Mouse (Mus musculus) macrophage (primary cell): ENCODE data around the gene Smchd1. TPM values are rescaled to one million over a fixed set of nuclear protein-coding genes. Genes with fewer than 3 reads are reported as not detected.
A peak's percentile ranks its signal among the peaks of the same experiment; 100 is the strongest.
"Not testable (repeated sequence)": the region's sequence is repeated elsewhere in the genome, so short reads cannot be mapped to it uniquely, and the experiment has no call there.

ENCODE experiments used
- H3K27ac ChIP-seq: fragments of 350-480 bp; formaldehyde crosslinking; 2 replicates; pipeline ENCODE4 v1.9.0; 2021
- H3K36me3 ChIP-seq: fragments of 350-480 bp; formaldehyde crosslinking; 2 replicates; pipeline ENCODE4 v1.9.0; 2021; ENCODE audit errors: inconsistent target
- H3K4me3 ChIP-seq: fragments of 350-480 bp; formaldehyde crosslinking; 2 replicates; pipeline ENCODE4 v1.9.0; 2021; ENCODE audit errors: inconsistent target
- H3K79me2 ChIP-seq: fragments of 350-480 bp; formaldehyde crosslinking; 2 replicates; pipeline ENCODE4 v1.9.0; 2021; ENCODE audit errors: inconsistent target
- WGBS: methylation state at CpG from one replicate; pipeline ENCODE4 v1.1.7; 2026; ENCODE audit warnings: inconsistent platforms; ENCODE audit not compliant: missing documents; 5-methylcytosine and 5-hydroxymethylcytosine counted together
- polyA plus RNA-seq: library from polyadenylated mRNA; stranded (reverse); fragments of 250-400 nt; gene quantifications from 3 replicates; pipeline ENCODE4 v1.2.4, GENCODE M21; 2018; ENCODE audit warnings: inconsistent platforms

Smchd1 gene
- polyA plus RNA-seq, 1 experiment from 2014 or later = 34.4 TPM

- peak overlapping the region; percentile 50; the same call in 1 of the 2 replicates for H3K4me3 ChIP-seq
- 81% methylated on average over 7 of the region's 7 CpGs for WGBS
- no peak overlapping the region for H3K27ac ChIP-seq
- no peaks in the 10 kb centered on the region for H3K36me3 ChIP-seq
- H3K79me2 ChIP-seq = peaks cover 35% of the 10 kb centered on the region
Measured at GRCm38 (mm10) chr17:71476346-71477020, 1.3 kb upstream of the Smchd1 start.

GRCm38 (mm10) chr17:71475705-71476089 lies 554 bp upstream of the Smchd1 start:
- WGBS = under 1% methylated on average over 26 of the region's 31 CpGs
- Histone ChIP-seq H3K36me3 (no peaks in the 10 kb centered on the region), H3K79me2 (peaks cover 43% of the 10 kb centered on the region), H3K4me3 (peak overlapping the region; percentile 50), H3K27ac (peak overlapping the region; percentile 48)

DNA sequence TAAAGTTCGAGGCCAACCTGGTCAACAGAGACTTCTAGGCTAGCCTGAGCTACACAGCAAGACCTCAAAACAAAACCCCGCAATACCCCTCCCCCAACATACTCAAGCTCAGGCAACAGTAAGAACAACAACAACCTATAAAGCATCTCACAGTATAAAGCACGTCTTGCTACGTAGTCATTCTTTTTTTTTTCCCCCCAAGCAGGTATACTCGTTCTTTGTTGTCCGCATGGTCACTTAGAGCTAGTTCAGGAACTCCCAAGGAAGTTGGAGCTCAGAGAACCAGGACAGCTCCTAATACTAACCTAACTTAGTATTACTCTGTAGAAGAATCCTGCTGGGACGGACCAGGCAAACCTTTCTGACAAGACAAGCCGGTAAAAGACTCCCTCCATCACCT lies 1.0 kb downstream of the Smchd1 start:
- Histone ChIP-seq H3K36me3 (no peaks in the 10 kb centered on the region), H3K4me3 (peak overlapping the region; percentile 78), H3K79me2 (peaks cover 58% of the 10 kb centered on the region), H3K27ac (peak overlapping the region; percentile 24; the same call in 1 of the 2 replicates)
- WGBS = 17% methylated on average over 8 of the region's 8 CpGs

- H3K27ac ChIP-seq = no peak overlapping the region
- no peak overlapping the region for H3K4me3 ChIP-seq
- H3K79me2 ChIP-seq = peaks cover 87% of the 10 kb centered on the region
- H3K36me3 ChIP-seq = no peaks in the 10 kb centered on the region
- 55% methylated on average over 2 of the region's 2 CpGs for WGBS
Measured at GRCm38 (mm10) chr17:71471261-71471660, 3.9 kb downstream of the Smchd1 start.

DNA sequence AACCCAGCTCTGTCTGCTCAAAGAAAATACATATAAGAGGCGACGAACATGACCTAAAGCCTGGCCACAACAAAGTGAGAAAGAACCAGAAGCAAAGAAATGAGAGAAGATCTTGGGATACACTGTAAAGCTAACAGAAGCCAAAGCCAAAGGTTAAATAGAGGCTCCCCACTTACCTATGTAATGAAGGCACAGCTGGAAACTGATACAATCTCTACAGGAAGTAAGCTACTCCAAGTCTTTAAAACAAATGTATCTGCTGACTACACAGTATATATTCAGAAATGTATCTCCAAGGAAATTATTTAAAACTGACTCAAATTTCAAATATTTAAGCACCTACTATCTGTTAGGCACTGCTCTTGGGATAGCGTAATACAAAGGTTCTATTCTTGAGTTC lies 14.8 kb downstream of the Smchd1 start:
- peaks cover 59% of the 10 kb centered on the region for H3K36me3 ChIP-seq
- H3K4me3 ChIP-seq = no peak overlapping the region
- H3K79me2 ChIP-seq = peaks cover 94% of the 10 kb centered on the region
- no peak overlapping the region for H3K27ac ChIP-seq
- 89% methylated on average over 3 of the region's 3 CpGs for WGBS

DNA sequence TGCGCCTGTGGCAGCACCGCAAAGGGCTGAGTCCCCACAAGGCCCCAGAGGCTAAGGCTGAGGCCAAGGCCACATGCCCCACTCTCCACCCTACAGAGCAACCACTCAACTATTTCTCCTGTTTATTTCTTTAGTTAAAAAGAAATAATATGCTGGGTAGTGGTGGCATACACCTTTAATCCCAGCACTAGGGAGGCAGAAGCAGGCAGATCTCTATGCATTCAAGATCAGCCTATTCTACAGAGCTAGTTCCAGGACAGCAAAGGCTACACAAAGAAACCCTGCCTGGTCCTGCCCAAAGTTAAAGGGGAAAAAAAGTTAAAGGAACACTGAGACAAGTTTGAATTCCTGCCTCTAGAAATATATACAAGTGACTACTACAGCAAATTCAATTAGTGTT lies 15.3 kb downstream of the Smchd1 start, which contains the start of gene Gm4707:
TSS of gene Gm4707 (minus strand) at position 101 of the 400 bp plus-strand sequence.
- WGBS = 100% methylated on average over 2 of the region's 2 CpGs
- H3K36me3 ChIP-seq = peaks cover 59% of the 10 kb centered on the region
- peaks cover 94% of the 10 kb centered on the region for H3K79me2 ChIP-seq
- H3K27ac ChIP-seq = no peak within 1 kb of the TSS
- H3K4me3 ChIP-seq = no peak within 1 kb of the TSS

- not testable (repeated sequence) for H3K4me3 ChIP-seq, H3K27ac ChIP-seq
- 91% methylated on average over 3 of the region's 6 CpGs for WGBS
- Histone ChIP-seq H3K79me2 (peaks cover 89% of the 10 kb centered on the region; the same call in 1 of the 2 replicates), H3K36me3 (peaks cover 54% of the 10 kb centered on the region)
Measured at GRCm38 (mm10) chr17:71457361-71457760, 17.8 kb downstream of the Smchd1 start.

DNA sequence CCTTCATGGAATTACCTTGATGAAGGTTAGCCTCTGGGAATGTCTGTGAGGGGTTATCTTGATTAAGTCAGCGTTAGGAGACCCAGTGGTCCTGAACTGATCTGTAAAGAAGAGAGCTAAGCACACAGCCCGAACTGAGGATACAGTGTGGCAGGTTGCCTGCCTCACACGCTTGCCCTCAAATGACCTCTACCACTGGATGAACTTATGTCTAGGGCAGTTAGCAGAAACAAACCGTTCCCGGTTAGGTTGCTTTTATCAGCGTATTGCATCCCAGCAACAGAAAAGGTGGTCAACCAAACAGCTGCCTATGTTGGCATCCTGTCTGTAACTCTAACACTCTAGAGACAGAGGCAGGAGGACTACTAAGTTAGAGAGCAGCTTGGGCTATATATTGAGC lies 30.0 kb downstream of the Smchd1 start:
- 98% methylated on average over 6 of the region's 6 CpGs for WGBS
- no peak overlapping the region for H3K4me3 ChIP-seq
- H3K36me3 ChIP-seq = peaks cover 61% of the 10 kb centered on the region
- H3K27ac ChIP-seq = no peak overlapping the region
- H3K79me2 ChIP-seq = peaks cover 20% of the 10 kb centered on the region; the same call in 1 of the 2 replicates

DNA sequence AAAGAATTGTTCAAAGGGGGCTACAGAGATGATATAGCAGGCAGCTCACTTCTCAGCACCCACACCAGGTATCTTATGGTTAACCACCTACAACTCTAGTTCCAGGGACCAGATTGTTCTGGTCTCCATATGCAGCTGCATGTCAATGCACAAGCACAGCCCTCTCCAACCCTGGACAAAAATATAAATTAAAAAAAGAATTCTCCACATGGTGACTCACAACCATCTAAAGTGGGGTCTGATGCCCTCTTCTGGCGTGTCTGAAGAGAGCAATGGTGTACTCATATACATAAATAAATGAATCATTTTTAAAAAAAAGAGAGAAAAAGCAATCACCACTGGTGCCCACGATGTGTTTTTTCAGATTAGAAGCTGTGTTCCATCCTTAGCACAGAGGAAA lies 30.4 kb downstream of the Smchd1 start:
- peaks cover 61% of the 10 kb centered on the region for H3K36me3 ChIP-seq
- H3K79me2 ChIP-seq = peaks cover 18% of the 10 kb centered on the region; the same call in 1 of the 2 replicates
- no peak overlapping the region for H3K27ac ChIP-seq
- WGBS = 90% methylated on average over 2 of the region's 2 CpGs
- H3K4me3 ChIP-seq = no peak overlapping the region

- Histone ChIP-seq H3K27ac (no peak overlapping the region), H3K79me2 (peaks cover 14% of the 10 kb centered on the region; the same call in 1 of the 2 replicates), H3K4me3 (no peak overlapping the region), H3K36me3 (peaks cover 61% of the 10 kb centered on the region)
- 95% methylated on average over 3 of the region's 3 CpGs for WGBS
Measured at GRCm38 (mm10) chr17:71444126-71444525, 31.0 kb downstream of the Smchd1 start.

GRCm38 (mm10) chr17:71443273-71443672 lies 31.9 kb downstream of the Smchd1 start:
- peaks cover 61% of the 10 kb centered on the region for H3K36me3 ChIP-seq
- WGBS = 92% methylated on average over 6 of the region's 6 CpGs

GRCm38 (mm10) chr17:71422502-71422901 lies 52.6 kb downstream of the Smchd1 start:
- H3K36me3 ChIP-seq = peaks cover 34% of the 10 kb centered on the region; the same call in 1 of the 2 replicates
- not testable (repeated sequence) for H3K27ac ChIP-seq
- WGBS = 86% methylated on average over 2 of the region's 2 CpGs

More at GRCm38 (mm10) chr17:71443273-71443672, 31.9 kb downstream of the Smchd1 start:
- Histone ChIP-seq H3K79me2 (peaks cover 14% of the 10 kb centered on the region; the same call in 1 of the 2 replicates), H3K4me3 (no peak overlapping the region), H3K27ac (no peak overlapping the region)

DNA sequence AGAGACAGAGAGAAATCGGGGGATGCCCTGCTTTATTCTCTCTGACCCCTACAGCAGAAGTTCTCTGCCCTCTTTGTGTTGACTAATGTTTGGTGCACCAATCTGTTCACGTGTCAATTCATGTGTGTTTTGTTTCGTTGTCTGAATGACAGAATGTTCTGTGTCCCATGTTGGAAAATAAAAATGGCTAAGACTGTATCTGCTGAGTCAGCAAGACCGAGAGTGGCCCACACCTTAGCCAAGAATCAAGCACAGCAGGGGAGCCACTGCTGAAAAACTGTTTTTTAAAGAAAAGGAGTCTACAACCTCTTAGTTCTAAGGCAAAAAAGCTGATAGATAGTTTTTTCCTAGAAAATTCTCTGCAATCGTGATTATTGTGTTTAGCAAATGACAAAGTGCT lies 55.7 kb downstream of the Smchd1 start:
- not testable (repeated sequence) for H3K4me3 ChIP-seq, H3K27ac ChIP-seq, H3K79me2 ChIP-seq
- WGBS = 95% methylated on average over 5 of the region's 5 CpGs
- peaks cover 56% of the 10 kb centered on the region for H3K36me3 ChIP-seq

More at GRCm38 (mm10) chr17:71422502-71422901, 52.6 kb downstream of the Smchd1 start:
- not testable (repeated sequence) for H3K4me3 ChIP-seq, H3K79me2 ChIP-seq

DNA sequence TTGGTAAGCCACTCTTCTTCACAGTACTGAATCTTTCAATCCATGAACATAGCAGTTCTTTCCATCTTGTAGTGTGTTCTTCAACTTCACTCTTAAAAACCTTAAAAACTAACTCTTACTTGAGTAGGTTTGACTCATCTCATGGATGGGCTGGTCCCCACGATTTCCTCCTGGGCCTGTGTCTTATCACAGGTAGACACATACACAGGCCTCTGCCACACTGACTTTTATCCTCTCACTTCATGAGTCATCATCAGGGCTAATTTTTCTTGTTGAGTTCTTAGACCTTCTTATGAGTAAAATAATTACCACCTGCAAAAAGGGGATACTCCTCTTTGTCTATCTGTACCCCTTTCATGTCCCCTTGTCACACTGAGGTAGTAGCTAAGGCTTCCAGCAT lies 58.1 kb downstream of the Smchd1 start:
- Histone ChIP-seq H3K36me3 (peaks cover 48% of the 10 kb centered on the region), H3K4me3 (no peak overlapping the region), H3K79me2 (no peaks in the 10 kb centered on the region), H3K27ac (no peak overlapping the region)
- WGBS = 100% methylated on average over 1 of the region's 1 CpGs

DNA sequence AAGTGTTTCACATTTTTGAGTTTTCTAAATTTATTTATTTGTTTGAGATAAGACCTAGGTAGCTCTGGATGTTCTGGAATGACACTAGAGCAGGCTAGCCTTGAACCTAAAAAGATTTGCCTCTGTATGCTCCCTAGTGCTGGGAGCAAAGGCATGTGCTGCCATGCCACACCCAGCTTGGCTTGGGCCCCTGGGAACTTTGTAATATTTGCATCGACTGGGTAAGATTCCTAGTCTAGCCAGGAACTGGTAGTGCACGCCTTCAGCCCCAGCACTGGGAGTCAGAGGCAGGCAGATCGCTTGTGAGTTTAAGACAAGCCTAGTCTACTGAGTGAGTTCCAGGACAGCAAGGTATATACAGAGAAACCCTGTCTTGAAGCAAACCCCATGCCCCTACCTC lies 87.7 kb downstream of the Smchd1 start:
- peaks cover 34% of the 10 kb centered on the region; the same call in 1 of the 2 replicates for H3K36me3 ChIP-seq

More for the DNA sequence above, 87.7 kb downstream of the Smchd1 start:
- WGBS = 92% methylated on average over 3 of the region's 3 CpGs
- no peak overlapping the region for H3K27ac ChIP-seq
- H3K4me3 ChIP-seq = no peak overlapping the region
- no peaks in the 10 kb centered on the region for H3K79me2 ChIP-seq
